Mouse (Mus musculus) right cerebral cortex, postnatal 25 days (tissue): ENCODE measurements around the gene Card19.

Experiments used
- DNase-seq: peaks from one replicate; pipeline ENCODE4 v3.0.0; 2022

The Card19 gene

DNA sequence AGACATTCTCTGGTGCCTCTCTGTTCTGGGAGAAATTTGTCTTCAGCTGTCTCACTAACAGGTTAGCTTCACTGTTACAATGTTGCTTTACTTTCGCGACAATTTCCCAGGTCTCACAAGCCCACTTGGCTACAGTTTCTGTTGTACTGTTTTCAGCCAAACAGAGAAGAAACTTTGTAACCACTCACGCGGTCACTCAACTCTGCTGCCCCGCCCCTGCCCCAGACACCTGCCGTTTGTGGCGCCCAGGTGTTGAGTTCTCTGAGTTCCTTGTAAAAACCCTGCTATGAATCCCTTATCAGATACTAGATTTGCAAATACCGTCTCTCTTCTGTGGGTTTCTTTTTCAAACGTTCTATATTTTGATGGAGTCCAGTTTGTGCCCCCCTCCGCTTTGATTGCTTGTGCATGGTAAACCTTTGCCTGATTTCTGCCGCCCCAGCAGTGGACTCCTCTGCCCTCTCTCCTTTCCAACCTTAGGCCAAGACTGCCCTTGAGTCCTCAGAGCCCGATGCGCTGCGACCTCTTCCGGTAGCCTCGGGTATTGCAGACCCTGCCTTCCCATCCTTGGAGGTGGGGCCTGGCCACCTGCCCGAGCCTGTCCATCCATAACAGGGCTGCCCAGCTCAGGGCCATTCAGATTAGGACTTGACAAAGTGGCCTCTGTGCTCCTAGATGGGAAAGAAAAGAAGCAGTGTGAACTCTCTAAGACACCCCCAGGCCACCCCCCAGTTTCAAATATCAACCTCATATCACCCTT, 46.2 kb downstream of the Card19 start:
- peak; percentile 77 for DNase-seq

DNA sequence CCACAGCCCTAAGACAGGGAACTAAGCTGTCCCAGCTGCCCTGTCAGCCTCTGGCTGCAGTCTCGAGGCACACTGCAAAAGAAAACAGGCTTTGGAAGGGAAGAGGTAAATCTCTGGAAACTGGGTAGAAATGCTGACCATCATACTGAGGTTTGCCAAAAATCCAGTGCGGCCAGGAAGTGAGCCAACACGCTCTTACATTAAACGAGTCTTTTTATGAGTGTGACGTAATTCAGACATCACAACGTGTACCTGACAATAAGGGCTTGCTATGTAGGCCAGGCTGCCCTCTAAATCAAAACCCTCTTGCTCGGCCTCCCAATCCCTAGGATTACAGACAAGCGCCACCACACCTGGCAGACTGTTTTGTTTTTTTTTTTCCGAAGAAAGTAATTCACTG, 48.8 kb downstream of the Card19 start:
- DNase-seq, result no peak

DNA sequence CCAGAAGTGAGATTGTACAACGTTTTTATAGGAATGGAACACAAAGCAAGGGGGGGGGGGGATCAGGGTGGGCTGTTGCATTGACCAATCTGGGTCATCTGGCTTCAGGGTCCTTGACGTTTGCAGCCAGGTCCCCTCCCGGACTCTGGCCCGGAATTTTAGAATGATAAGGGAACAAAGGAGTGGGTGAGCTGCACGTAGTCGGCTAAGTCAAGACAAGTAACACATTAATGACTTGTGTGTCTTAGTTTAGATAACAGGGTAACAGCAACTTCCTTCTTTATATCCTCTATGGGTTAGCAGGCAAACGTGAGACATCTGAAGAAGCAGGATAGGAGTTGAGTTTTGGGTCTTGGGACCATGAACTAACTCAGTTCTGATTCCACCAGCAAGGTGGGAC, 52.2 kb downstream of the Card19 start:
- DNase-seq, result no peak

DNA sequence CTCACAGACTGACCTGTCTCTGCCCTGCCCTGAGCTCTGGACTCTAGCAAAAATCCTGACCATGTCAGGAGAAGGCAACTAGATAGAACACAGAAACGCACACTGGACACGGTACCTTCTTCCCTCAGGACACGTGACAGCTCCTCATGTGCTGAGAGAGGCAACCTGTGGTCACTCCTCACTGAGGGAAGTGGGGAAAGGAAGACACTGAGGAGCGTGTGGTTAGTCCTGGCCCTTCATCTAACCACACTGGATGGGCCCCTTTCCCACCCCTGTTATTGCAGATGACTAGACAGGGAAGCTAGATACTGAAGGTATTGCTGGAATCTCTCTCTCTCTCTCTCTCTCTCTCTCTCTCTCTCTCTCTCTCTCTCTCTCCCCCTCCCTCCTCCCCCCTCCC, 53.1 kb downstream of the Card19 start:
- no peak for DNase-seq

DNA sequence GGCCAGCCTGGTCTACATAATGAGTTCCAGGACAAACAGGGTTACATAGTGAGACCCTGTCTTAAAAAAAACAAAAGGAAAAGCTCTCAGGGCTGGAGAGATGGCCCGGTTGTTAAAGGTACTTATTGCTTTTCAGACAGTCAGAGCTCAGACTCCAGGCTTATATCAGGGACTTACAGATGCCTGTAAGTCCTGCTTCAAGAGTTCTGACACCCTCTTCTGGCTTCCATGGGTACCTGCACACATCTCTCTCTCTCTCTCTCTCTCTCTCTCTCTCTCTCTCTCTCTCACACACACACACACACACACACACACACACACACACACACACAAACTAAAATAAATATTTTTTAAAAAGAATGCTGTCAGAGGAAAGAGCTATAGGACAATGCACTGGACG, 54.6 kb downstream of the Card19 start:
- no peak for DNase-seq

DNA sequence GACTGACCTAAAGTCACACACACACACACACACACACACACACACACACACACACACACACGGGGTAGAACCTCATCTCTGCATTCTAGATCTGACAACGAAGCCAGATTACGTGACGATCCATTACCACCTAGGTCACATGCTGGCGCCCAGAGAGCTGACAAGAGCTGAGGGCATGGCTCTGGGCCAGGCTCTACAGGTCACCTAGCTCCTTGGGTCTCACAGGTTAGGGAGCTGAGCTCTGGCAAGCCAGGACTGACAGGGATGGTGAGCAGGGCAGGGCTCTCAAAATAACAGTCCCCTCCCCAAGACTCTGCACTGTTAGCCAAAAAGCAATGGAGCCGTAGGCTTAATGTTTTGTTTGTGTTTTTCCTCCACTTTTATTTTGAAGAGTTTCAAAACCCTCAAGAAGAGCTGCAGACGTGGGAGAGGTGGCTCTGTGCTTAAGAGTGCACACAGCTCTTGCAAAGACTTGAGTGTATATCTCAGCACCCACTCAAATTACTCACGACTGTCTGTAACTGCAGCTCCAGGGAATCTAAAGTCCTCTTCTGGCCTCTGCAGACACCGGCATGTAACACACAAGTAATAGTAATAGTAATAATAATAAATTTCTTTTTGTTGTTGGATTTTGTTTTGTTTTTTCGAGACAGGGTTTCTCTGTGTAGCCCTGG, 57.7 kb downstream of the Card19 start:
- DNase-seq, result no peak

DNA sequence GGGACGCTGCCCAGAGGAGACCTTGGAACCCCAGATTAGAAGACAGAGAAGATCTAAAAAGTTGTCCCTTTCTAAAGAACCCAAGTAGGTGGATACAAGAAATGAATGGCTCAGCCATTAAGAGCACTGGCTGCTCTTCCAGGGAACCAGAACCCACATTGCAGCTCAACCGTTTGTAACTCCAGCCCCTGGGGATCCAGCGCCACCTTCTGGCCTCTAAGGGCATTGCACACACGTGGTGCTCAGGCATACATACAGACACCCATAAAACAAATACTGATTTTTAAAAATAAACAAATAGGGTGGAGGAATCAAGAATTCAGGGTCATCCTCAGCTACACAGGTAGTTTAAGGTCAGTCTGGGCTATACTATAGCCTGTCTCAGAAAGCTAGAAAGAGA, 59.2 kb downstream of the Card19 start:
- DNase-seq, result no peak

DNA sequence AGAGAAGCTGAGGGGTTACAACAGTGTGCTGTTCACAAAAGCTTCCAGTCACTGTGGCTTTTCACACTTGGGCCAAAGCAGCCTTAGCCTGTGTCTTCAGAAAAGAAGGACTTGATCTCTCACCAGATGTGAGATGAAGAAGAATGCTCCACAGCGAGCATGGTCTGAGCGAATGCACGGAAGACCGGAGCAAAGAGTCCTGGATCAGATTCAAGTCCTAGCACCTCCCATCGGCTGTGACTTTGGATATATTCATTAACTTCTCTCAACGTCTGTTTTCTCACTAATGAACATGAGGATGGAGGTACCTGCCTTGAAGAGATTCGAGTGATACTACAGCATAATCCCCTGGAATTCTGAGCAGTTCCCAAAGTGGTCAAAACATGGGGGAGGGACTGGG, 61.2 kb downstream of the Card19 start:
- no peak for DNase-seq

DNA sequence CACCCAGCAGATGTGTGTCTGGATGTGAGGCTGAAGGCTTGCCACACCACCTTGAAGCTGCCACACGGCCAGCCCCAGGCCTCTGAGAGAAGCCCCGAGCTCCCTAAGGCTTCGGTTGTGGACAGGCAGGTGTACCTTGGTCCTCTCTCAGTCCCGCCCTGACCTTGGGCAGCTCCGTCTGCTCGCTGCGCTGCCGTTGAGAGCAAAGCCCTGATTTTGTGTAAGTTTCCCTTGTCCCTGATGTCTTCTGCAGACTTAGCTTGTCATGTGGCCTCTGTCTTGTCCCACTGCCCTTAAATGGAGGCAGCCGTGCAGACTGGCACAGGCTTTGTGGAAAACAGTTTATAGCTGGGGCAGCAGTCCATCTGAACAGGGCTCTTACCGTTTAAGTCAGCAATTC, 61.8 kb downstream of the Card19 start:
- DNase-seq, result no peak
